Mouse (Mus musculus) kidney, postnatal 14 days (tissue): Measurements from ENCODE around the gene Asah2.

Source experiments
- DNase-seq: peaks from one replicate; pipeline ENCODE4 v3.0.0; 2022; ENCODE audit warnings: mixed read lengths

Asah2 gene

GRCm38 (mm10) chr19:31971405-31971804 lies 136.6 kb downstream of the Asah2 start:
- no peak for DNase-seq

GRCm38 (mm10) chr19:31967933-31968532 lies 140.0 kb downstream of the Asah2 start:
- no peak for DNase-seq

- DNase-seq, result no peak
These were observed 144.9 kb downstream of the Asah2 start for GRCm38 (mm10) chr19:31963147-31963546.

GRCm38 (mm10) chr19:31960434-31960833 lies 147.6 kb downstream of the Asah2 start:
- no peak for DNase-seq

GRCm38 (mm10) chr19:31956359-31956758 lies 151.7 kb downstream of the Asah2 start:
- DNase-seq, result no peak

- no peak for DNase-seq
These were observed 153.3 kb downstream of the Asah2 start for GRCm38 (mm10) chr19:31954696-31955095.

- no peak for DNase-seq
These were observed 153.7 kb downstream of the Asah2 start for GRCm38 (mm10) chr19:31954267-31954666.

GRCm38 (mm10) chr19:31953799-31954198 lies 154.2 kb downstream of the Asah2 start:
- DNase-seq, result no peak

GRCm38 (mm10) chr19:31950793-31951489 lies 157.1 kb downstream of the Asah2 start:
- no peak for DNase-seq
